Mouse (Mus musculus): ENCODE data around the gene Tra2a.

Tra2a gene

GRCm38 (mm10) chr6:49212141-49212540, 51.7 kb downstream of the Tra2a start:
- DNase-seq (ENCODE audit: low read depth): no peak

- DNase-seq (ENCODE audit: low read depth): no peak
These were observed 52.2 kb downstream of the Tra2a start for GRCm38 (mm10) chr6:49211596-49211995.

GRCm38 (mm10) chr6:49209881-49210854, 53.7 kb downstream of the Tra2a start:
- DNase-seq (ENCODE audit: low read depth): no peak

GRCm38 (mm10) chr6:49208935-49209334, 54.9 kb downstream of the Tra2a start:
- peak; percentile 12 for DNase-seq (ENCODE audit: low read depth)

- DNase-seq (ENCODE audit: low read depth): peak; percentile 17
These were observed 55.4 kb downstream of the Tra2a start for GRCm38 (mm10) chr6:49208297-49208930.

GRCm38 (mm10) chr6:49206416-49206815, 57.4 kb downstream of the Tra2a start:
- DNase-seq (ENCODE audit: low read depth): no peak

GRCm38 (mm10) chr6:49195188-49195587, 68.6 kb downstream of the Tra2a start:
- no peak for DNase-seq (ENCODE audit: low read depth)

GRCm38 (mm10) chr6:49194536-49194935, 69.3 kb downstream of the Tra2a start:
- DNase-seq (ENCODE audit: low read depth): no peak

Data from 416B (cell line).